Mouse (Mus musculus) bone marrow macrophage, adult 2 months (primary cell): Measurements from ENCODE around the gene Scgb3a1.

ENCODE experiments used
- CTCF ChIP-seq: IDR thresholded peaks from 2 replicates; pipeline ENCODE4 v1.5.1; 2012; ENCODE audit warnings: low read depth, mild to moderate bottlenecking, low read length, moderate library complexity
- POLR2A ChIP-seq: IDR thresholded peaks from 2 replicates; pipeline ENCODE4 v1.6.1; 2012; ENCODE audit warnings: mild to moderate bottlenecking, low read depth, low read length, borderline replicate concordance

DNA sequence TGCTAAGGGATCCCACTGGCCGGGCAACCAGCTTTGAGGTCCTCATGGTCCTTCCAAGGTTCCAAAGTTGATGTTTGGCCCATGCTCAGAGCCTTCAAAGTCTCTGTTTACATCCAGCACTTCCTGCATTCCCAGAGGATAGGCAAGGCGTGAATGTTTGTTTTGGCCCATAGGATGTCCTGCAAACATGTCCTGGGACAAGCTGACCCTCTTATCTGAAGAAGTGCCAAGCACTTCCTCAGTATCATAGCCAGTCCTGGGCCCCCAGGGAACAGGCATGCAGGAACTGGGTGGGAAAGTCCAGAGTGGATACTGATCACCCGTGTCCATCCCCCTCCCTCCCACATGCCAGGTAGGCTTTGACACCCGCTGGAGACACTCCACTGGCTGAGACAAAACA, 5.3 kb upstream of the Scgb3a1 start:
- TF ChIP-seq CTCF (no peak), POLR2A (no peak)
